Mouse (Mus musculus) adrenal gland, adult 8-10 months (tissue): ENCODE measurements at regions not wholly inside any gene's neighbourhood (a gene's known extent, or its start where the extent isn't known, plus 50 kb on each side); places are given as distances from the start of the nearest gene placed in this dataset.

Experiments
- DNase-seq: peaks from one replicate; pipeline ENCODE4 v3.0.0; 2022

DNA sequence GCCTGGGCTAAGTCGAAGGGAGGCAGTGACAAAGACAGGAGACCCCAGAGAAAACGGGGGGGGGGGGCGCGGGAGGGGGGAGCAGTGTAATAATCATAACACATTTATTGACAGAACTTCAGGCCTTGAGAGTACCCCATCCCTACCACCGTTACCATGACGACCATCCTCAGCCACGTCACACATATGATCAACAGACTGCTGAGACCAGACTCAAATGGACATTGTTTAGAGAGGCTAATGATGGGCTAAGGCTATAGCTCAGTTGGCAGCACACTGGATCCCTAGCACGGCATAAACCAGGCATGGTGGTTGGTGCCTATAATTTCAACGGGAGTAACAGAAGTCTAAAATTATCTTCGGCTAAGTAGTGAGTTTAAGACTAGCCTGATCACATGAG lies 565.8 kb upstream of the Adam5 start:
- no peak for DNase-seq

DNA sequence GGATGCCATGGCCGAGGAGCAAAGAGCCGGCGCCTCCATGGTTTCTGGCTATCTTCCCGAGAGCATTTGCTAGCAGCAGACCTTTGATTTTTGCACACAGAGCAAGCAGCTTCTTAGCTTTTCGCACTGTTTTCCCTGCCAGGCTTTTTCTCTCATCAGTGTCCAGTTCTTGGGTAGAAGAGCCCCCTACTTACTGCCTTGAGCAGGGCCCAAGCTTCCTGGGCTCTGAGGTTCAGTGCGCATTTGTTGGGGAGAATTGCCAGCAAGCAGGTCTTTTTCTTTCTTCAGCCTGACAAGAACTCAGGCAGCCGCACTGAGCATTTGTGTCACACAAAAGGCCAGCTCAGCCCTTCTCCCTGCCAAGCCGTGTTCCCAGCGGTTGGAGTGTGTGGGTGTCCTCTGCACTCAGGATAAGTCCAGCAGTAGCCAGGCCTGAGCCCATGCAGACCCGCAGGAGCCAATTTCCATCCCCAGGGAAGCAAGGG lies 565.2 kb upstream of the Adam5 start:
- no peak for DNase-seq

DNA sequence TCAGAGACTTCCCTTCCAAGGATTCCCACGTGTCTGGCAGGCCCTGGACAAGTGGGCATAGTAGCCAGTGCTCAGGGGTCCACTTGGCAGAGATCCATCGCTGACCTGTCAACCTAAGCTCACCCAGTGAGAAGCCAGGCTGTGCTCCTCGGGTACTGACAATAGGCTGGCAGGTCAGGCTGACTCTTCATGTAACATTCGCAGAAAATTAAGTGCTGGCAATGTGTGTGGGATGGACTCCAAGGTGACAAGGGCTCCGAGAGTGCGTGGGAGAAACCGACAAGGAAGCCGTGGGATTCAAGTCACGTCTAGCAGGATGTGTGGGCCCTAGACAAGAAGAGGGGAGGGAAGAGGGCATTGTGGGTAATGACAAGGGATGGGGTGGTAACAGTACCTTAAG lies 564.6 kb upstream of the Adam5 start:
- no peak for DNase-seq

GRCm38 (mm10) chr8:25385186-25385585 lies 561.0 kb upstream of the Adam5 start:
- no peak for DNase-seq

- no peak for DNase-seq
Observed at GRCm38 (mm10) chr8:25384591-25384990, 560.4 kb upstream of the Adam5 start.

GRCm38 (mm10) chr8:25373276-25373675 lies 549.1 kb upstream of the Adam5 start:
- no peak for DNase-seq

DNA sequence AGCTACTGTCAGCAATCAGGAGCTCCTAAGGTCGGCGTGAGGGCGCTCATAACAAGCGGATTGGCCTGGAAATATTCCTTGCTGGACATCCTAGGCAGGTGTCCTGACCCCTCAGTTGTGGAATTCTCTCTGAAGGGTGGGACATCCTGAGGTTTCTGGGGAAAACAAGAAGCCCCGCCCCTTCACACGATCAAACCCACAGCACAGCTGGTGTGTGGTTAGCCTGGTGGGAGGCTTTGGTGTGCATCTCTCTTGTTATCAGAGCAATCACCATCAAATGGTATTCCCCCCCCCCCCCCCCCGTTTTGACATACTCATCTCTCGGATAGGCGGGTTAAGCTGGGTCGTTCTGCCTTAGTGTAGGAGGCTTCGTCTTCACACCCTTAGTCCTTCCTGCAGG lies 546.8 kb upstream of the Adam5 start:
- no peak for DNase-seq

DNA sequence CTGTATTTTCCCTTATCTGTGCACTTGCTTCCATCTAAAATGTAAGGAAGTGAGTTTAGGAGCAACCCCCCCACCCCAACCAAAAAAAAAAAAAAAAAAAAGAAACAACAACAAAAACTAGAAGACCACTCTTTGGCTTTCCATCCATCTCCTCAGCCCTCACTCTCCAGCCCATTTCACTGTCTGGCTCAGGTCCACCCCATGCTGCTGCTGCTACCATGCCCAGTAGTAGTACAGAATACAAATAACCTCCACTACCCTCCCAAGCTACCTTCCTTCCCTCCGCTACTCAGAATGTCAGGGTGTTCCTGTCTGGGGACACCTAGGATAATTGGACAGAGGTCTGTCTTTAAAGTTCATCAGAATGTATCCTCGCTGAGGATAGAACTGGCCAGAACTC lies 545.2 kb upstream of the Adam5 start:
- no peak for DNase-seq

GRCm38 (mm10) chr8:25368561-25369091 lies 544.5 kb upstream of the Adam5 start:
- peak; percentile 11 for DNase-seq

GRCm38 (mm10) chr8:25367806-25368549 lies 543.8 kb upstream of the Adam5 start:
- no peak for DNase-seq

DNA sequence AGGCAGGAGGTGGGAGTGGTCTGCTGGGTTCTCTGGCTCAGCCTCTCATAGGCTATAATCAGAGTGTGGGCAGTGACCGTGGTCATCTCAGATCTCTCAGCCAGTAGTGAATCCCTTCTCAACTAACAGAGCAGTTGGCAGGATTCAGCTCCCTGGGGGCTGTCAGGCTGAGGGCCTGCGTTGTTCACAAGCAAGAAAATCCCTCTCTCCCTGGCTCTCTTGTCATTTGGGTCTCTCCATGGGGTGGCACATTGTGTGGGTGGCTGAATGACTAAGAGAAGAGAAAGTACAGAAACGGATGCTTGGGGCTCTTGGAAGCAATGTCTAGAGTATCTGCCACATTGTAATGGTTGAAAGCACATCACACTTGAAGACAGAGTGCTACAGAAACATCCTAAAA lies 542.0 kb upstream of the Adam5 start:
- DNase-seq, result no peak

DNA sequence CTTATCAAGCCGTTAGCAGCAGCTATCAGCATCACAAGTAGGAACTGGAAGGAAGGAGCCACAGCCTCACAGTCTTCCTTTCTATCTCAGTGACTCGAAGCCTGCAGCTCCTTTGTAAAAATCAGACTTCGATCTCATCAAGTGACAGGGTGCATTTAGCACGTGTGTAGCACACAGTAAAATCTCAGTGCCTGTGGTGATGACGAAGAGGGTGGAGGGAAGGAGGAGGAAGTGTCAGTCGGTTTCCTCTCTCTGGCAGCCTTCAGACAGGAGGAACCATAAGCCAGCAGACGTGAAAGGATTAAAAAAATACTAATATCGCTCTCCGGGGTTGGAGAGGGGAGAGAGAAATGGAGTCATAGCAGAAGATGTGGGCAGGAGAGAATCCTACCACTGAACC lies 538.5 kb upstream of the Adam5 start:
- no peak for DNase-seq

- no peak for DNase-seq
Observed at GRCm38 (mm10) chr8:25362146-25362545, 538.0 kb upstream of the Adam5 start.

GRCm38 (mm10) chr8:25361420-25361819 lies 537.3 kb upstream of the Adam5 start:
- no peak for DNase-seq

GRCm38 (mm10) chr8:25358539-25359165 lies 534.5 kb upstream of the Adam5 start:
- no peak for DNase-seq

- DNase-seq, result no peak
Observed at GRCm38 (mm10) chr8:25353822-25354770, 529.9 kb upstream of the Adam5 start.

DNA sequence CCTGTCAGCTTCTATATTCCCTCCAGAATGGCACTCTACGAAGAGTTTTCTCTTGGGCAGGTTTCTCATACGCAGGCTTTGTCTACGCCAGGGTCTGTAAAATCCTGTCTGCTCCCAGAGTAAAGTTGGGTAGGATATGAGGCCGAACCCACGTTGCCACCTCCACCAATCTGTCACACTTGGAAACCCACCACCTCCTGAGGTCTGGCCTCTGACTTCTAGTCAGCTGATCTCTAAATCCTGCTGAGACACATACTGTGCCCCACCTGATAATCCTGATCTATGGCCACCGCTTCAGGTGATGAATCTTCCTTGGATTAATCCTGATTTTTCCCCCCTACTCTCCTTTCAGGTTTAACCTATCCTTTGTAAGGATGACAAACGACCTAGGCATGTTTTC lies 529.2 kb upstream of the Adam5 start:
- DNase-seq, result no peak

DNA sequence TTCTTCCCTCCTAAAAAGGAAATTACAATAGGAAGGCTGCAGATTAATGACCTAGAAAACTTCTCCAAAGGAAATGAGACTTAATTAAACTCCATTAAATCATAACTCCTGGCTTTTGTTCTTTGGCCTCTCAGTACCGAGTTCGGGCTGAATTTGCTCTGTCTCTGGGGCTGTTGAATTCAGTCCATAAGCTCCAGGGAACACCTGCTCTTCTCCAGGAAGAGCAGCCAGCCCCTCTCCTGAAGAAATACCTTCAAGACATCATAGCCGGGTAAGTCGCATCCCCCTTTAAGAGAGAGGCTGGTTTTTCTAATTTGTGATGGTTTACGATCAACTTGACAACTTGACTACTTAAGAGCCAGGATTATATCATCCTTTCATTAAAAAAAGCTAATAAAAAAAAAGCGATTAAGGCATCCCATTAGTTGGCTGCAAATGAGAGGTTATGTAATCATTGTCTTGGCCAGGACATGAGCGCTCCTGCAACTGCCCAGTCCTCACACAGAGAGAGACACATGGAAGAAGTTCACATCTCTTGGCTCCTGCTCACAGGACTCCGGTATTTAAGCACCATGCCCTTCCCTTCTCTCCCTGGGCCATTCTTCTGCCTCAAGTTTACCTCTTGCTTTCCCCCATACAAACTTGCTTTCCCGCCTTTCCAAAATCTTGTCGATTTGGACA lies 524.0 kb upstream of the Adam5 start:
- no peak for DNase-seq

DNA sequence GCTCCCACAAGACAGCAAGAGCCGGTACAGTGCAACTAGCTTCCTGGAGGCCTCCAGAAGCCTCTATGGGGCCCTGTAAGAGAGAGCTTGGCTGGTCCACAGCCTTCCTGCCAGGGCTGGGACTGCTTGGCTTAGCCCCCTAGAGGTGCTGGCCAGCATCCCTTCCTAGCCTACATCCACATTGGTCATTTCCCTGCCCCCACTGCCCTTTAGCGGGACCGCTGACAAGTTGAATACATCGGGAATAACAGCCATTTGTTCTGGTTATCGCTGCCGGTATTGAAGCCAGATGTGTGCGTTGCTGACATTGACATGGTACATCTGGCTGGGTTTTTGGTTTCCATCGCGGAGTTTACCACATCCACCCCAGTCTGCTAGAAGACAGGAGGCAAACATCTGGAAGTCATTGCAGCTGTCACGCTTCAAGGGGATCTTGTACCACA lies 519.0 kb upstream of the Adam5 start:
- DNase-seq, result no peak

DNA sequence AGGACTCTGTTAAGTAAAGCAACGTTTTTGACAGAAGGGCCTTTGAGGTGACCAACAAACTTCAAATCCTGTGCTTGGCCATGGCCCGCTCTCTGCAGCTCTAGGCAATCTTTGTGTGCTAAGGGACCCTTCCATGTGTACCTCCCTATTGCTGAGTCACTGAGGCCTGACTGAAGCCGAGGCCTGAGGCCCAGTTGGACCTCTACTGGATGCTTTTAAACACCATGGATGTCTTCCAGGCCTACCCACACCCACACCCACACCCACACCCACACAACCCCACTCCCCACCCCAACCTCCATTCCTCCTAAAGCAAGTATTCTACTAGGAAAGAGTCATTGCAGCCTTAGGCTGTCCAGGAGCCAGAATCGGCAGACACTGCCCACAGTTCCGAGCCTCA lies 518.3 kb upstream of the Adam5 start:
- no peak for DNase-seq

GRCm38 (mm10) chr8:25341225-25341624 lies 517.1 kb upstream of the Adam5 start:
- no peak for DNase-seq

DNA sequence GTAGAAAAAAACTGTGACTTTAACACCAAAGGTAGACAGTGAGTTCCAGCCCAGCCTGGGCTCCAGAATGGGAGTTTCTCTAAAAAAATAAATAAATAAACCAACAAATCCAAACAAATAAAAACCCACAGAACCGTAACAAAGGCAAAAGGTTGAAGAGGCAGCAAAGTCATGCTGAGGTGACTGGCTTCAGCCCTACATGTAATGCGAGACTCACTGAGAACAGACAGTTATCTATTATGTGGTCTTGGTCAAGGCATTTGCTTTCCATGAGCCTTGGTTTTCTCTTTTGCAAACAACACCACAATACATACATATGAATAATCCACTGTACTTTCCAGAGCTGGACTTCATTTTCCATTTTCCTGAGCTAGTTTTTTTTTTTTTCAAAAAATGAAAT lies 516.6 kb upstream of the Adam5 start:
- DNase-seq, result no peak
